8 mouse cellular contexts compared by ENCODE assay signal in genomic region chr1:121430938-121431928, GRCm38 (mm10). TPM values are rescaled to one million over a fixed set of nuclear protein-coding genes. Genes with fewer than 3 reads are reported as not detected.
DNase-seq lines count a peak whose midpoint lies in the region; ATAC-seq and TF ChIP-seq lines count a peak whose summit lies in the region.

Gene Ccdc93 (plus strand): TSS chr1:121431049.

- peak; percentile 95 for DNase-seq in 3134 (ENCODE audit: extremely low read depth, insufficient read length, low spot score)
- peak; percentile 99 to 100 for DNase-seq in adrenal gland, postnatal 36 days
- DNase-seq in heart, adult 18-20 months, result peak; percentile 99 to 100
- peak; percentile 99 for DNase-seq in kidney, adult 2 months
- DNase-seq in spleen, adult 2 months (ENCODE audit: low read depth in 1 of 2, low spot score in 2 of 2), result peak; percentile 85 to 100

- H3K36me3 ChIP-seq in embryonic facial prominence, embryonic 13.5 days, result peaks cover 12% of the 10 kb centered on the region
- H3K36me3 ChIP-seq in kidney, adult 2 months (ENCODE audit: control insufficient read depth, insufficient read depth, low read length), result no peaks in the 10 kb centered on the region
- H3K36me3 ChIP-seq in limb, embryonic 12.5 days, result peaks cover 11% of the 10 kb centered on the region
- H3K36me3 ChIP-seq in midbrain, embryonic 15.5 days (replicated peaks), result no peaks in the 10 kb centered on the region
- peaks cover 7% of the 10 kb centered on the region for H3K36me3 ChIP-seq in spleen, adult 2 months (ENCODE audit: control insufficient read depth, insufficient read depth, low read length)

- TF ChIP-seq POLR2A in kidney, adult 2 months (IDR thresholded peaks at IDR 0.05; ENCODE audit: low read depth, low read length), result peak; percentile 76
- peak; percentile 71 for TF ChIP-seq POLR2A in spleen, adult 2 months (IDR thresholded peaks at IDR 0.05; ENCODE audit: low read depth, low read length)

- peak within 1 kb of the TSS; percentile 98 for H3K4me2 ChIP-seq in embryonic facial prominence, embryonic 13.5 days
- H3K4me2 ChIP-seq in limb, embryonic 12.5 days, result peak within 1 kb of the TSS; percentile 78
- peak within 1 kb of the TSS; percentile 99 for H3K4me2 ChIP-seq in midbrain, embryonic 15.5 days

- no peaks in the 10 kb centered on the region for H3K27me3 ChIP-seq in embryonic facial prominence, embryonic 13.5 days
- no peaks in the 10 kb centered on the region for H3K27me3 ChIP-seq in kidney, adult 2 months (replicated peaks; ENCODE audit: control insufficient read depth, insufficient read depth, low read length)
- H3K27me3 ChIP-seq in limb, embryonic 12.5 days, result no peaks in the 10 kb centered on the region
- H3K27me3 ChIP-seq in midbrain, embryonic 15.5 days (replicated peaks), result no peaks in the 10 kb centered on the region
- no peaks in the 10 kb centered on the region for H3K27me3 ChIP-seq in spleen, adult 2 months (ENCODE audit: control insufficient read depth, insufficient read depth, low read length)

- H3K9ac ChIP-seq in embryonic facial prominence, embryonic 13.5 days, result peak within 1 kb of the TSS; percentile 94
- H3K9ac ChIP-seq in limb, embryonic 12.5 days (replicated peaks), result peak within 1 kb of the TSS; percentile 87
- H3K9ac ChIP-seq in midbrain, embryonic 15.5 days, result peak within 1 kb of the TSS; percentile 79

- H3K27ac ChIP-seq in embryonic facial prominence, embryonic 13.5 days, result no peak within 1 kb of the TSS
- H3K27ac ChIP-seq in kidney, adult 2 months (ENCODE audit: insufficient read depth, low read depth, low read length), result peak within 1 kb of the TSS; percentile 58
- H3K27ac ChIP-seq in limb, embryonic 12.5 days, result 0 out of 2 replicates have a peak within 1 kb of the TSS, but pooled peaks have one; percentile 29
- no peak within 1 kb of the TSS for H3K27ac ChIP-seq in midbrain, embryonic 15.5 days
- H3K27ac ChIP-seq in spleen, adult 2 months (ENCODE audit: insufficient read depth, low read length), result peak within 1 kb of the TSS; percentile 51

- H3K9me3 ChIP-seq in embryonic facial prominence, embryonic 13.5 days, result no peaks in the 10 kb centered on the region
- no peaks in the 10 kb centered on the region for H3K9me3 ChIP-seq in limb, embryonic 12.5 days
- no peaks in the 10 kb centered on the region for H3K9me3 ChIP-seq in midbrain, embryonic 15.5 days

- H3K4me1 ChIP-seq in embryonic facial prominence, embryonic 13.5 days, result peaks cover 22% of the 10 kb centered on the region
- peaks cover 2% of the 10 kb centered on the region; the same call in 1 of the 2 replicates for H3K4me1 ChIP-seq in kidney, adult 2 months (ENCODE audit: control insufficient read depth, insufficient read depth, low read length)
- H3K4me1 ChIP-seq in limb, embryonic 12.5 days (replicated peaks), result peaks cover 10% of the 10 kb centered on the region; the same call in 1 of the 2 replicates
- H3K4me1 ChIP-seq in midbrain, embryonic 15.5 days, result peaks cover 21% of the 10 kb centered on the region
- no peaks in the 10 kb centered on the region for H3K4me1 ChIP-seq in spleen, adult 2 months (ENCODE audit: control insufficient read depth, insufficient read depth, insufficient read length)

- no peak for TF ChIP-seq CTCF in kidney, adult 2 months (conservative IDR thresholded peaks at IDR 0.05; ENCODE audit: insufficient read depth, insufficient read length, low read depth, low read length)
- TF ChIP-seq CTCF in spleen, adult 2 months (IDR thresholded peaks at IDR 0.05; ENCODE audit: extremely low read depth, insufficient read depth, insufficient read length, insufficient replicate concordance), result no peak

- ATAC-seq in embryonic facial prominence, embryonic 13.5 days (ENCODE audit: insufficient number of reproducible peaks, insufficient read depth, low FRiP score, low TSS enrichment, low read depth), result peak; percentile 90
- ATAC-seq in limb, embryonic 12.5 days (ENCODE audit: insufficient number of reproducible peaks, insufficient read depth, low FRiP score, low TSS enrichment, low read depth), result peak; percentile 87
- peak; percentile 96 for ATAC-seq in midbrain, embryonic 15.5 days (replicated peaks)

- under 1% methylated on average over 47 of the region's 47 CpGs for WGBS in embryonic facial prominence, embryonic 13.5 days
- WGBS in kidney, adult 2 months, result under 1% methylated on average over 47 of the region's 47 CpGs
- WGBS in limb, embryonic 12.5 days, result under 1% methylated on average over 47 of the region's 47 CpGs
- WGBS in midbrain, embryonic 15.5 days, result under 1% methylated on average over 43 of the region's 47 CpGs
- 1% methylated on average over 47 of the region's 47 CpGs for WGBS in spleen, adult 2 months

- peak within 1 kb of the TSS; percentile 84 for H3K4me3 ChIP-seq in embryonic facial prominence, embryonic 13.5 days
- H3K4me3 ChIP-seq in kidney, adult 2 months (ENCODE audit: insufficient read depth, low read depth, low read length), result peak within 1 kb of the TSS; percentile 84
- peak within 1 kb of the TSS; percentile 83 for H3K4me3 ChIP-seq in limb, embryonic 12.5 days (replicated peaks)
- peak within 1 kb of the TSS; percentile 88 for H3K4me3 ChIP-seq in midbrain, embryonic 15.5 days
- H3K4me3 ChIP-seq in spleen, adult 2 months (ENCODE audit: extremely low read depth, insufficient read depth, insufficient read length), result peak within 1 kb of the TSS; percentile 73

RNA-seq across cellular contexts. Expression of gene Ccdc93, which starts in this region (rescaled TPM):
- 10 to 100 TPM; 20.9 to 27.6 TPM for total RNA-seq in adrenal gland, postnatal 36 days (2021)
- 16.4 and 16.6 TPM in 2 replicates for polyA plus RNA-seq in embryonic facial prominence, embryonic 13.5 days (2015; fragmentation: Nextera tagmentation; extraction: Ambion mirVana)
- 10 to 100 TPM; 14.5 to 15.0 TPM for total RNA-seq in heart, adult 18-20 months (2021)
- polyA plus RNA-seq in kidney, adult 2 months (2012; rRNA removed), result 9.4 and 10.2 TPM in 2 replicates
- 15.5 and 16.1 TPM in 2 replicates for polyA plus RNA-seq in limb, embryonic 12.5 days (2016; fragmentation: Nextera tagmentation; extraction: Ambion mirVana)
- 11.5 and 14.8 TPM in 2 replicates for polyA plus RNA-seq in midbrain, embryonic 15.5 days (2015; fragmentation: Nextera tagmentation; extraction: Ambion mirVana)
- polyA plus RNA-seq in spleen, adult 2 months (2012; rRNA removed), result 6.0 and 7.2 TPM in 2 replicates

Comparison
In these comparisons a context has a peak if more than half of its experiments do, and no peak if none do; other contexts are left out.
1. H3K27ac ChIP-seq: peak in kidney, adult 2 months (single experiment), limb, embryonic 12.5 days (single experiment) and spleen, adult 2 months (single experiment); none in embryonic facial prominence, embryonic 13.5 days (single experiment) and midbrain, embryonic 15.5 days (single experiment).
2. Peak in every context shown above with its lines, with median percentiles within 50 percentile points of each other: DNase-seq, ATAC-seq, H3K4me2 ChIP-seq, H3K4me3 ChIP-seq and H3K9ac ChIP-seq.